Mouse (Mus musculus): ENCODE results near the gene Cdk2. TPM values are rescaled to one million over a fixed set of nuclear protein-coding genes. Genes with fewer than 3 reads are reported as not detected.

Gene Cdk2
- polyA plus RNA-seq, 1 experiment = 3.9 TPM

- no peak for DNase-seq
- H3K27me3 ChIP-seq (ENCODE audit: control insufficient read depth, insufficient read depth, low read length) = no peaks in the 10 kb centered on the region
- 94% methylated on average over 9 of the region's 9 CpGs for WGBS
- TF ChIP-seq POLR2A (IDR thresholded peaks at IDR 0.05; ENCODE audit: borderline replicate concordance, insufficient read depth, low read length) (no peak), CTCF (IDR thresholded peaks at IDR 0.05; ENCODE audit: borderline replicate concordance, insufficient read depth, low read depth, low read length) (no peak)
- H3K27ac ChIP-seq (ENCODE audit: insufficient read depth, low read length) = no peak overlapping the region
- H3K4me3 ChIP-seq (replicated peaks; ENCODE audit: insufficient read depth, low read depth, low read length) = no peak overlapping the region
- H3K4me1 ChIP-seq (ENCODE audit: control insufficient read depth, insufficient read depth, low read length) = peaks cover 2% of the 10 kb centered on the region; the same call in 1 of the 2 replicates
Measured at GRCm38 (mm10) chr10:128671148-128671547, 33.7 kb downstream of the Cdk2 start.

- peak; percentile 83 to 90 for DNase-seq
- peaks cover 2% of the 10 kb centered on the region; the same call in 1 of the 2 replicates for H3K4me1 ChIP-seq (ENCODE audit: control insufficient read depth, insufficient read depth, low read length)
- no peaks in the 10 kb centered on the region for H3K27me3 ChIP-seq (ENCODE audit: control insufficient read depth, insufficient read depth, low read length)
- WGBS = 1% methylated on average over 42 of the region's 42 CpGs
- peak overlapping the region; percentile 98 for H3K4me3 ChIP-seq (replicated peaks; ENCODE audit: insufficient read depth, low read depth, low read length)
- H3K27ac ChIP-seq (ENCODE audit: insufficient read depth, low read length) = peak overlapping the region; percentile 96
- TF ChIP-seq POLR2A (IDR thresholded peaks at IDR 0.05; ENCODE audit: borderline replicate concordance, insufficient read depth, low read length) (peak; percentile 67; the same call in 1 of the 2 replicates), CTCF (IDR thresholded peaks at IDR 0.05; ENCODE audit: borderline replicate concordance, insufficient read depth, low read depth, low read length) (no peak)
Measured at GRCm38 (mm10) chr10:128668790-128669672, 35.8 kb downstream of the Cdk2 start.

GRCm38 (mm10) chr10:128665806-128666205 lies 39.0 kb downstream of the Cdk2 start:
- H3K4me3 ChIP-seq (replicated peaks; ENCODE audit: insufficient read depth, low read depth, low read length) = no peak overlapping the region
- DNase-seq = no peak
- TF ChIP-seq CTCF (IDR thresholded peaks at IDR 0.05; ENCODE audit: borderline replicate concordance, insufficient read depth, low read depth, low read length) (no peak), POLR2A (IDR thresholded peaks at IDR 0.05; ENCODE audit: borderline replicate concordance, insufficient read depth, low read length) (no peak)
- H3K4me1 ChIP-seq (ENCODE audit: control insufficient read depth, insufficient read depth, low read length) = peaks cover 2% of the 10 kb centered on the region; the same call in 1 of the 2 replicates
- 98% methylated on average over 2 of the region's 2 CpGs for WGBS
- H3K27ac ChIP-seq (ENCODE audit: insufficient read depth, low read length) = no peak overlapping the region
- no peaks in the 10 kb centered on the region for H3K27me3 ChIP-seq (ENCODE audit: control insufficient read depth, insufficient read depth, low read length)

DNA sequence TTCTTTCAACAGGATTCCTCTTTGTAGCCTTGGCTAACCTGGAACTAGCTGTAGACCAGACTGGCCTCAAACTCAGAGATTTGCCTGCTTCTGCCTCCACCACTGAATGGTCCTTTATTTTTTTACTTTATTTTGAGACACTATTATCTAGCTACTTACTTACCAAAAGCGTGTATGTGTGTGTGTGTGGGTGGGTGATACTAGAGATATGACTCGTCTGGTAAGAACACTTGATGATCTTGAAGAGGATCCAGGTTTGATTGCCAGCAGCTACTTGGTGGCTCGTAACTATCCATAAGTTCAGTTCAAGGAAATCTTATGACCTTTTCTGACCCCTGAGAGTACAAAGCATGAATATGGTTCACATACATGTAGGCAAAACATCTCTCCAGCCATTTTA lies 39.5 kb downstream of the Cdk2 start:
- WGBS = 87% methylated on average over 3 of the region's 3 CpGs

DNA sequence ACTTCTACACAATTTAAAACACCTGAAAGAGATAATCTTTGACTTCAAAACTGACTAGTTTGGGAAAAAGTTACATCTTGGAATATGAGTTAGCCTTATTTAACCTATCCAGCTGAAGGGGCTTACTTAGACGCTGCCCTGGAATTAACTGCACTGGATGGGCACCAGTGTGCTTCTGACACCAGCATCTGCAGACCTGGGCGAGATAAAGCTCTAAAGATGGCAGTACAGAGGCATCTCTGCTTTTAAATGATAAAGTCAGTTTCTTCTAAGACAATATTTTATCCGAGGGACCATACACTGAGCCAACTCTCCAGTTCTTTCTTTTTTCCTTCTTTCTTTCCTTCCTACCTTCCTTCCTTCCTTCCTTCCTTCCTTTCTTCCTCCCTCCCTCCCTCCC lies 40.0 kb downstream of the Cdk2 start:
- H3K27me3 ChIP-seq (ENCODE audit: control insufficient read depth, insufficient read depth, low read length) = no peaks in the 10 kb centered on the region
- no peak overlapping the region for H3K4me3 ChIP-seq (replicated peaks; ENCODE audit: insufficient read depth, low read depth, low read length)
- no peak for DNase-seq
- TF ChIP-seq CTCF (IDR thresholded peaks at IDR 0.05; ENCODE audit: borderline replicate concordance, insufficient read depth, low read depth, low read length) (no peak), POLR2A (IDR thresholded peaks at IDR 0.05; ENCODE audit: borderline replicate concordance, insufficient read depth, low read length) (no peak)
- H3K4me1 ChIP-seq (ENCODE audit: control insufficient read depth, insufficient read depth, low read length) = peaks cover 2% of the 10 kb centered on the region; the same call in 1 of the 2 replicates
- 75% methylated on average over 3 of the region's 3 CpGs for WGBS
- H3K27ac ChIP-seq (ENCODE audit: insufficient read depth, low read length) = no peak overlapping the region

More for the DNA sequence above, 39.5 kb downstream of the Cdk2 start:
- H3K4me3 ChIP-seq (replicated peaks; ENCODE audit: insufficient read depth, low read depth, low read length) = no peak overlapping the region
- TF ChIP-seq POLR2A (IDR thresholded peaks at IDR 0.05; ENCODE audit: borderline replicate concordance, insufficient read depth, low read length) (no peak), CTCF (IDR thresholded peaks at IDR 0.05; ENCODE audit: borderline replicate concordance, insufficient read depth, low read depth, low read length) (no peak)
- no peak overlapping the region for H3K27ac ChIP-seq (ENCODE audit: insufficient read depth, low read length)
- no peaks in the 10 kb centered on the region for H3K27me3 ChIP-seq (ENCODE audit: control insufficient read depth, insufficient read depth, low read length)
- H3K4me1 ChIP-seq (ENCODE audit: control insufficient read depth, insufficient read depth, low read length) = peaks cover 2% of the 10 kb centered on the region; the same call in 1 of the 2 replicates
- no peak for DNase-seq

- DNase-seq = no peak
- no peaks in the 10 kb centered on the region; the same call in 1 of the 2 replicates for H3K4me1 ChIP-seq (ENCODE audit: control insufficient read depth, insufficient read depth, low read length)
- no peaks in the 10 kb centered on the region for H3K27me3 ChIP-seq (ENCODE audit: control insufficient read depth, insufficient read depth, low read length)
- TF ChIP-seq POLR2A (IDR thresholded peaks at IDR 0.05; ENCODE audit: borderline replicate concordance, insufficient read depth, low read length) = no peak
- TF ChIP-seq CTCF (IDR thresholded peaks at IDR 0.05; ENCODE audit: borderline replicate concordance, insufficient read depth, low read depth, low read length) = no peak
- WGBS = 73% methylated on average over 5 of the region's 5 CpGs
- H3K4me3 ChIP-seq (replicated peaks; ENCODE audit: insufficient read depth, low read depth, low read length) = no peak overlapping the region
- no peak overlapping the region for H3K27ac ChIP-seq (ENCODE audit: insufficient read depth, low read length)
Measured at GRCm38 (mm10) chr10:128663441-128664220, 41.2 kb downstream of the Cdk2 start.

DNA sequence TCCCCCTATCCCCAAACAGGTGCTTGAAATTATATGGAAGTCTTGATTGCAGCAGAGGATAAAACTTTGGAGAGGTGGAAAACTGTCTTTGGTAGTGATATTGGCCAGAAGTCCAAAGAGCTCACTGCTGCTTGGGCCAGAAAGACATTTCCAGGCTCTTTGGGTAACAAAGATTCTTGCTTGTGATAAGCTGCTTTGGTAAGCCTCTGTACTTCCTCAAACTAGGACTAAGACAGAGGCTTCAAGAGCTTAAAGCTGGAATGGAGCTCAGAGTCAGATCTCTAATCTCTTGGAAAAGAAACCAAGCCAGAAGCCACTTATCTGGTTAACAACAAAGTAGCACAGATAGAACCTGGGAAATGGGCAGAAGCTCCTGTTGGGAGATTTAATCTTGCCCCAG lies 42.4 kb downstream of the Cdk2 start:
- Histone ChIP-seq H3K27me3 (ENCODE audit: control insufficient read depth, insufficient read depth, low read length) (no peaks in the 10 kb centered on the region), H3K27ac (ENCODE audit: insufficient read depth, low read length) (no peak overlapping the region), H3K4me3 (replicated peaks; ENCODE audit: insufficient read depth, low read depth, low read length) (no peak overlapping the region), H3K4me1 (ENCODE audit: control insufficient read depth, insufficient read depth, low read length) (no peaks in the 10 kb centered on the region)
- TF ChIP-seq CTCF (IDR thresholded peaks at IDR 0.05; ENCODE audit: borderline replicate concordance, insufficient read depth, low read depth, low read length) (no peak), POLR2A (IDR thresholded peaks at IDR 0.05; ENCODE audit: borderline replicate concordance, insufficient read depth, low read length) (no peak)
- DNase-seq = no peak

All from cerebellum, adult 2 months (tissue).